Mouse (Mus musculus) right cerebral cortex, postnatal 10 days (tissue): ENCODE results near the gene Son.
"Not testable (repeated sequence)": the region's sequence is repeated elsewhere in the genome, so short reads cannot be mapped to it uniquely, and the experiment has no call there.

Source experiments
- DNase-seq, 2 experiments: peaks; one replicate each; pipeline ENCODE4 v3.0.0; 2021; ENCODE audit warnings: low spot score in 2 of 2

The Son gene

GRCm38 (mm10) chr16:91639161-91639560, 8.1 kb upstream of the Son start:
- DNase-seq: peak in 1 of 2 experiments; percentile 21

- peak in 1 of 2 experiments; percentile 20 for DNase-seq
Observed at GRCm38 (mm10) chr16:91639636-91640035, 7.7 kb upstream of the Son start.

DNA sequence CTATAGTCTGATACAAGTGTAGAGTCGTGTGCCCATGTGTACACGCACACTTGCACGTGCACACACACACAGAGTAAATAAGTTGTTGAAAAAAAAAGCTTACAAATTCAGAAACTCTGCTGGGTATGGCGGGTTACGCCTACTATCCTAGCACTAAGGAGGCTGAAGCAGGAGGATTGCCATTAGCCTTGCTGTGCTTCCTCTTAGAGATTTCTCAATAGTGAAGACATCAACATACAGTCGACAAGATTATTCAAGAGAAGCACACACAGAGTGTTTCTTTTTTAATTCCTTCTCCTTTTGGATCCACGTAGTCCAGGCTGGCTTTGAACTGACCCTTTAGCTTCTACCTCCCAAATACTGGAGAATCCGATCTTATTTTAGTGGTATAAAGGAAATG, 7.1 kb upstream of the Son start:
- no peak for DNase-seq

- DNase-seq: no peak
Observed at GRCm38 (mm10) chr16:91644901-91645300, 2.4 kb upstream of the Son start.

DNA sequence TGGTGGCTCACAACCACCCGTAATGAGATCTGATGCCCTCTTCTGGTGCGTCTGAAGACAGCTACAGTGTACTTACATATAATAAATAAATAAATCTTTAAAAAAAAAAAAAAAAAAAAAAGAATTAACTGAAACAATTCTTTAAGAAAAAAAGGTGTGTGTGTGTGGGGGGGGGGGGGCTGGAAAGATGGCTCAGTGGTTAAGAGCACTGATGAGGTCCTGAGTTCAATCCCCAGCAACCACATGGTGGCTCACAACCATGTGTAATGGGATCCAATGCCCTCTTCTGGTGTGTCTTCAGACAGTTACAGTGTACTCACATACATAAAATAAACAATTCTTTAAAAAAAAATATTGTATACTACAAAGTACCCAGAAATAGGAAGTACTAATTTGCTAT, 1.9 kb upstream of the Son start:
- DNase-seq: not testable (repeated sequence)

- DNase-seq: no peak
Observed at GRCm38 (mm10) chr16:91645995-91646602, 1.2 kb upstream of the Son start.

DNA sequence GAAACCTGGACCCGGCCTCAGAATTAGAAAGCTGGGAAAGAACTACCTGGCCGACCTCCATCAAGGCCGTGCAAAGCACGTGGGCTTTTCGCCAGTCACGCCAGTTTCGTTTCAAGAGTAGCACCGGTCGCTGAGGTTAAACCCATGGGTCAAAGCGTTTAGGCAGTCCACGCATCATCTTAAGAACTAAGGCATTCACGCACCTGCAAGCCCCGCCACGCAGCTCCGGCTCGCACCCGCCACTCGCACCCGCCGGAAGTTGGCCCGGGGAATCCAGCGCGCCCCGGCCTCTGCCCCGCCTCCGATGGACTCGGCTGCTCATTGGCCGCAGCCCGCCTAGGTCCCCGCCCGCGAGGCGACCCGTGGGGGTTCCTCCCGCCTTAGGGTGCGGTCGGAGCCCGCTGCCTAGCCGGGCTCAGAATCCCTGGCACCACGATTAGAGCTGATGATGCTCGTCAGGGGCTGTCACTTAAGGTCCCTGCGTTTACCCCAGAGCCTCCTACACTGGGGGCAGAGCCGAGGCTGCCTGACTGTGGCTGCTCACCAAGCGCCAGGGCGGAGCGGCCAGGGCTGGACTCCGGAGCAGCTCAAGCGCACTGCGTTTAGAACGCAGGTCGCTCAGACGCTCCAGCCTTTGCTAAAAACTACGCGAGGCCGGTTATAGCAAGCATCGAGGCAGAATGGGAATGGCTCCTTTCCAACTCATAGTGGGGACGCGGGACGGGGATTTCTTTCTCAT, 456 bp upstream of the Son start, which contains the start of gene Gart:
Gene Gart (minus strand): TSS at position 272 of the 739 bp plus-strand sequence.
- peak; percentile 95 for DNase-seq

- DNase-seq: peak; percentile 79 to 84
Observed at GRCm38 (mm10) chr16:91648220-91648550, 879 bp downstream of the Son start.

- DNase-seq: no peak
Observed at GRCm38 (mm10) chr16:91649246-91649645, 1.9 kb downstream of the Son start.

DNA sequence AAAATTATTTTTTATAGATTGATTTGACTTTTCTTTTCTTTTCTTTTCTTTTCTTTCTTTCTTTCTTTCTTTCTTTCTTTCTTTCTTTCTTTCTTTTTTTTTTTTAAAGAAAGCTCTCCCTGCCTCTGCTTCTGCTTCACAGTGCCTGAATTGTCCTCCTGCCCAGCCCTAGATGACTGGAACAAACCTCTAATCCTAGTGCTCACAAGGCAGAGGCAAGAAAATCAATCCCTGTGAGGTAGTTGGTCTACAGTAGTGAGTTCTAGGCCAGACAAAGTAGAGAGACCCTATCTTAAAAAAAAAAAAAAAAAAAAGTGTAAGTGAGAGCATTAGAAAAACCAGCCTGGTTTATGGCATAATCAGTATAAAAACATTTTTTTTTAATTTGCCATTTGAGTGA, 2.5 kb downstream of the Son start:
- DNase-seq: no peak

DNA sequence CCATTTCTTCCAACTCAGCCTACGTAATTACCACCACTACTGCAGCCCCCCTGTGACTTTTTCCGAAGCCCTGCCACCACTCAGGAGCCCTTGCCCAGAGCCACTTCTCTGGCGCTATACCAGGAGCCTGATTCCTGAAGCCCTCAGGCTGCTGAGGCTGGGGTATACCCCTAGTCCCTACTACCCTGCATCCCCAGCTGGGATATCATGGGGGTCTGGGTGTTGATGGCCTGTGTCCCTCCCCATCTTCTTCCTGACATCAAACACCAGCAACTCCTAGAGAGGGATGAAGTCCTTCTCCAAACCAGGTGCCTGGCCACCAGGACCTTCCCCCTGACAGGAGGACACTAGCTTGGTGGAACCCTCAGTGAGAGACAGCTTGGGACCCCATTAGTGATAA, 4.9 kb downstream of the Son start:
- no peak for DNase-seq

DNA sequence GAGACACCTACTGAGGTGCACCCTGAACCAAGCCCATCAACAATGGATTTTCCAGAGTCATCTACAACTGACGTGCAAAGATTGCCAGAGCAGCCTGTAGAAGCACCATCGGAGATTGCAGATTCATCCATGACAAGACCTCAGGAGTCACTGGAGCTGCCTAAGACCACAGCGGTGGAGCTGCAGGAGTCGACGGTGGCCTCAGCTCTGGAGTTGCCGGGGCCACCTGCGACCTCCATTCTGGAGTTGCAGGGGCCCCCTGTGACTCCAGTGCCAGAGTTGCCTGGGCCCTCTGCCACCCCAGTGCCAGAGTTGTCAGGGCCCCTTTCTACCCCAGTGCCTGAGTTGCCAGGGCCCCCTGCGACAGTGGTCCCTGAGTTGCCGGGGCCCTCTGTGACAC, 8.0 kb downstream of the Son start:
- no peak for DNase-seq

DNA sequence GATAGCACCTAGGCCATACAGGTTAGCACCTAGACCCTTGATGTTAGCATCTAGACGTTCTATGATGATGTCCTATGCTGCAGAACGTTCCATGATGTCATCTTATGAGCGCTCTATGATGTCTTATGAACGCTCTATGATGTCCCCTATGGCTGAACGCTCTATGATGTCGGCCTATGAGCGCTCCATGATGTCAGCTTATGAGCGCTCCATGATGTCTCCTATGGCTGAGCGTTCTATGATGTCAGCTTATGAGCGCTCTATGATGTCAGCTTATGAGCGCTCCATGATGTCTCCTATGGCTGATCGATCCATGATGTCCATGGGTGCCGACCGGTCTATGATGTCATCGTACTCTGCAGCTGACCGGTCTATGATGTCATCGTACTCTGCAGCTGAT, 10.0 kb downstream of the Son start:
- no peak for DNase-seq

GRCm38 (mm10) chr16:91658471-91658870, 11.2 kb downstream of the Son start:
- DNase-seq: no peak

DNA sequence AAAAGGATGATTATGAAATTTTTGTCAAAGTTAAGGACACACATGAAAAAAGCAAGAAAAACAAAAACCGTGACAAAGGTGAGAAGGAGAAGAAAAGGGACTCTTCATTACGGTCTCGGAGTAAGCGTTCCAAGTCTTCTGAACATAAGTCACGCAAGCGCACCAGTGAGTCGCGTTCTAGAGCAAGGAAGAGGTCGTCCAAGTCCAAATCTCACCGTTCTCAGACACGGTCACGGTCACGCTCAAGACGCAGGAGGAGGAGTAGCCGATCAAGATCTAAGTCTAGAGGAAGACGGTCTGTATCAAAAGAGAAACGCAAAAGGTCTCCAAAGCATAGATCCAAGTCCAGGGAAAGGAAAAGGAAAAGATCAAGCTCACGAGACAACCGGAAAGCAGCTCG, 12.5 kb downstream of the Son start:
- DNase-seq: no peak

DNA sequence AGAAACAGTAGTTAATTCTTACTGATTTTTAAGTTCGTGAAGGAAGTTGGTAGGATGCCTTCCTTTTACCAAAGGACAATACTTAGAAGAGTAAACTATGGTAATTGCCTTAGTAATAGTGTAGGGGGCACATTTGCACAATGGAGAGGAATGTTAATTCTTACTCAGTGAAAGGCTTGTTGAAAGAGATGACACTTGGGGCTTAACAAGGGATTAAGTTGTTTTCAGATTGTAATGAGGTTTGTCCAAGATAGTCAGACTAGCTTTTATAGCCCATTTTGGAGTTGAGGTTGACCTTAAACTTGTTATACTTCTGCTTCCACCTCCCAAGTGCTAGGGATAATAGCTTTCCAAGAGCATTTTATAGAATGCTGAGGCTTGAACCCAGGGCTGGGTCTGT, 14.1 kb downstream of the Son start:
- DNase-seq: no peak

DNA sequence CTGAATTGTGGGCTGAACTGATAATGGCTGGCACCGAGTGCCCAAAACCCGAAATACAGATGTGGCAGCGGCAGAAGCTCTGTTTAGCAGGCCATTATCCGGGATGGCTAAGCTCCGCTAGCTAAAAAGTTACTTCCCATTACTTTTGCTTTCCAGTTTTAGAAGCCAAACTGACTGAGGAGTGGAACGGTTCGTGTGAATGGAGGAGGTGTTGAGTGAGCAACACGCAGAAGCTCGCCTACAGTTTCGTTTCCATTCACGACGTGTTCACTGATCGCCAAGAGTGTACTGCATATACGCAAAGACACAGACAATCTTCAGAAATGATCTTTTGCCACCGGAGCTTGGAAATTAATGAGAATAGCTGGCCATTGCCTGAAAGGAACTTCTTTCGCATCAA, 15.0 kb downstream of the Son start:
- no peak for DNase-seq

DNA sequence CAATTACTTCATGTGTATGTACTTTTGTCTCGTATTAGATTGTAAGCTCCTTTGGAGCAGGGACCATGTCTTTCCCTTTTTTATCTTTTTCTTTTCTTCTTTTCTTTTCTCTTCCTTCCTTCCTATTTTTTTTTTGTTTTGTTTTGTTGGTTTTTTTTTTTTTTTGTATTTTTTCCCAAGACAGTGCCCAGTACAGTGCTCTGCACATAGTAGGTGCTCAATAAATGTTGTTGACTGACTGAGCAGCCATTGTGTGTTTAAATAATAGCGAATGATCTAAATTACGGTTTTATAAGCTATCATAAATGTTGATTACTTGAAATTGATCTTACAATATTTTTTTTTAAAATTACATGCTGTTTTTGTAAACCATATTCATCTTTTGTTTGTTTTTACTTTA, 16.5 kb downstream of the Son start:
- no peak for DNase-seq

DNA sequence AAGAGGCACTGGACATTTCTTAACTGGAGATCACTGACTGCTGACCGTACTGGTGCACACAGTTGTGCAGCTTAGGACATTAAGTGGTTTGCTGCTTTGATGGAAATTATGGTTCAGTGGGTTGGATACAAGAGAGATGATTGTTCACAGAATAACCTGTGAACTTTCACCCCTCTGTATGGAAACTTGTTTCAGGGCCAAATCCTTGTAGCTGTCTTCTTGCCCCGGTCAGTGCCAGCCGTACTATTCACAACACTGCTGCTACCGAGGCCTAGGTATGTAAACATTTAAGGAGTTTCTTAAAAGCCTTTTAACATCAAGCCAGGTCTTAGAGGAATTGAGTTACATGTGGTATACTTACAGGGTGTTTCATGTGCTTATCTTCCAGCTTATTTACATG, 27.2 kb downstream of the Son start:
- DNase-seq: no peak

DNA sequence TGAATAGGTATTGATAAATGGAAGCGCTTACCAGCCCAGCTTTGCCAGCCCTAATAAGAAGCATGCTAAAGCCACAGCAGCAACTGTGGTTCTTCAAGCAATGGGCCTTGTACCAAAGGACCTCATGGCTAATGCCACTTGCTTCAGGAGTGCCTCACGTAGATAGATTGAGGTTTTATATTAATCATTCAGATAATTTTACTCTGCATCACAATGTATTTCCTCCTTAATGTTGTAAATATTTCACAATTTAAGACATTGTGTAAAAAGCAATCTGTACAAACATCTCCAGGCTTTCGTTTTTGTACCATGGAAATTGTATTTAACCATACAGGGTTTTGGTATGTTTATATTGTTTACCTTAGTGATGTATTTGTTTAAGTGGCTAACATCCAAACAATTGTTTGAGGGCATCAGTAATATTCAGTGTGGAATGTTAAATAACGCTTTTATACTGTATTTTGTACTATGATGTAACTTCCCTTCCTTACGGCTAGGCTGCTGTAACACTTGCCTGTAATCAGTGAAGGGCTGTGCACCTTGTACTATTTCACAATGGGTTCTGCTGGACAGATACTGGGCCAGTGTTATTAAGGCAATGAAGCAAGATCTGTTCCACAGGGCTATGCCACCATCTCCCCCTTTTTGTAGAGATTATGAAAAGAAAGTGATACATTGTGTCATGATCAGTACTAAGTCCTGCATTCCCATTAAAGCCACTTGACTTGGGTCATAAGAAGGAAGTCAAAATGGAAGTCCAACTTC, 31.0 kb downstream of the Son start:
- no peak for DNase-seq

DNA sequence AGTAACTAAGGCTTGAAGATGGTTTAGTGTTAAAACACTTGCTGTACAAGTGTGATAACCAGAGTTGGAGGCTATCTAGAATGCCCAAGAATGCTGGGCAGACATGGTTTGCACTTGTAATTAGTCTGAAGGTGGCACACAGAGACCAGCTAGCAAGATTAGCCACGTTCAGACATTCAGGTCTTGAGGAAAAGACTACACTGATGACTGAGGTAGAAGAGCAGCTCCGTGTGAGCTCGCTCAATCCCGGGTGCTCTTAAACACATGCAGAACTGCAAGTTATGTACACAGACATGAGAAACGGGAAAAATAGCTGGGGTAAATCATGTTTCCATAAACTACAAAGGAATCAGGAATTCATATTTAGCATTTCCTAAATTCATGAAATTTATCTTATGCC, 33.4 kb downstream of the Son start:
- DNase-seq: no peak

GRCm38 (mm10) chr16:91685526-91685925, 38.2 kb downstream of the Son start:
- no peak for DNase-seq

DNA sequence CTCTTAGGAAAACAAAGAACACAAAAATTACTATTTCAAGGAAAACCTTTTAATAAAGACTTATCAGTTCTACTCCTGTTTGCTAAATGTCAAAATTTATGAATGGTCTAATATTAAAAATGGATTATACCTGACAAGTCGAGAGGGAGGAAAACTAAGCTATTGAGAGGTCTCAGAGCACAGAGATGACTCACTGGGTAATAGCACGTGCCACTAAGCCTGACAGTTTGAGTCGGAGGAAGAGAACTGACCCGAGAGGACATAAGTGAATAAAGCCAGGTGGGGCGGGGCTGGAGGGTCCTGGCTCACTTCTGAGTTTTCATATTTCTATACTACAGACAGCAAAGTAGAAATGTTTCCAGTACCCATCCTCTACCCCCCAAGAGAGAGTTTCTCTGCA, 39.1 kb downstream of the Son start:
- DNase-seq: no peak
